Mouse (Mus musculus) megakaryocyte progenitor cell, adult 5-6 weeks (primary cell): ENCODE measurements at regions not wholly inside any gene's neighbourhood (a gene's known extent, or its start where the extent isn't known, plus 50 kb on each side); places are given as distances from the start of the nearest gene placed in this dataset.

Source experiments
- ATAC-seq: replicated peaks from 2 replicates; pipeline ENCODE4 v1.8.0; 2016; ENCODE audit warnings: mild to moderate bottlenecking, moderate TSS enrichment, inconsistent platforms; ENCODE audit not compliant: poor library complexity

- no peak for ATAC-seq
These were observed 92.4 kb upstream of the Hnrnpk start for GRCm38 (mm10) chr13:58495390-58496073.

DNA sequence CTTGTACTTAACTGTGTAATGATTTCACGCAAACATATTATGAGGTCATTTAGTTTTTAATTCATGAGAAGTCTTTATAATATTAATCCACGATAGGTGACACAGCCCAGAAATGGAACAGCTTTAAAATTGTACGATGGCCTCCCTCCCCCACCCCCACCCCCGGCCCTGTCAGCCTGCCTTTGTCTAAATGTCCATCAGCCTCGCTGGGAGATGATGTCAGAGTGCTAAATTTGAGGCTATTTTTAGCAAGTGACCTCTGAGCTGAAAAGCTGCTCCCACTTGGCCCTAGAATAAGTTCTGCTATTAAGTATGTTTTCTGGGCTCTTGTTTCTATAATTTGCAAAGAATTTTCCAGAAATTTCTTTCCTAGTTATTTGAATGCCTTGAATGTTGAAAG lies 91.6 kb upstream of the Hnrnpk start:
- ATAC-seq, result no peak

DNA sequence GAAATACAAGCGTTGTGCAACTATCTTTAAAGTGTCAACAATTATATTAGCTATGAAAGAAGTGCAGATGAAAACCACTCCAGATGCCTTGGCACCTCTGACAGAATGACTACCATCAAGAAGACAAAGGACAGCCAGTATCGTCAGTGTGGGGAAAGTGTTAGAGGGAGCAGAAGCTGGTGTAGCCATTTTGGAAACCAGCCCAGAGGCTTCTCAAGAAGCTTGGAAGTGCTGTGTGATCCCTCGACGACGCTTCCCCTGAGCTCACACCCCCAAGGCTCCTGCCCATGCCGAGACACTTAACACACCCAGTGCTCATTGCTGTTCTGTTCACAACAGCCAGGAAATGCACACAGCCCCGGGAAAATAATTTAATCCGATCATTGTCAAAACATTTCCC lies 87.7 kb upstream of the Hnrnpk start:
- no peak for ATAC-seq

- no peak for ATAC-seq
These were observed 81.9 kb upstream of the Hnrnpk start for GRCm38 (mm10) chr13:58485011-58485410.

GRCm38 (mm10) chr13:58482701-58483100 lies 79.6 kb upstream of the Hnrnpk start:
- ATAC-seq, result no peak

GRCm38 (mm10) chr13:58480928-58481598 lies 77.9 kb upstream of the Hnrnpk start:
- peak; percentile 76 for ATAC-seq

DNA sequence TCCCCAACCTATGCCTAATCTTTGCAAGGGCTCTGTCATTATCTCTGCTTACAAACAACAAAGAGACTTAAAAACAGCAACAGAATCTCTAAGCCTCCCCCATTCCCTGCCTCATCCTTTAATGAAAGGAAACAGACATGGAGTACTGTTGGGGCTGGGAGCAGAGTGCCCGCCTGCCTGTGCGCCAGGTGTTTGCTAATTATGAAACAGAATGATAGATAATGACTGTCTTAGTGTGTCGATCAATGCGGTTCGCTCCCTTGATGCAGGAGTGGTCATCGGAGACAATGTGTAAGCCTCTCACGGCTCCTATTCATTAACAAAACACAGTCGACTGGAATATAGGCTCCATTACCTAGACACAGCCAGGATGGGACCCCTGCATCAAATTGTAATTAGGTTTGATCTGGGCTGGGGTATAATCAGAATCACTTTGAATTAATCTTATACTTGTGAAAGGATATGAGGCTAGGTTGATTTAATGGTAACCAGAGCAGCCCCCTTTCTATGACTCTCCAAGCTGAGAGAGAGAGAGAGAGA lies 77.3 kb upstream of the Hnrnpk start:
- no peak for ATAC-seq

- ATAC-seq, result no peak
These were observed 75.3 kb upstream of the Hnrnpk start for GRCm38 (mm10) chr13:58478438-58478837.

- ATAC-seq, result no peak
These were observed 74.1 kb upstream of the Hnrnpk start for GRCm38 (mm10) chr13:58477253-58477652.

DNA sequence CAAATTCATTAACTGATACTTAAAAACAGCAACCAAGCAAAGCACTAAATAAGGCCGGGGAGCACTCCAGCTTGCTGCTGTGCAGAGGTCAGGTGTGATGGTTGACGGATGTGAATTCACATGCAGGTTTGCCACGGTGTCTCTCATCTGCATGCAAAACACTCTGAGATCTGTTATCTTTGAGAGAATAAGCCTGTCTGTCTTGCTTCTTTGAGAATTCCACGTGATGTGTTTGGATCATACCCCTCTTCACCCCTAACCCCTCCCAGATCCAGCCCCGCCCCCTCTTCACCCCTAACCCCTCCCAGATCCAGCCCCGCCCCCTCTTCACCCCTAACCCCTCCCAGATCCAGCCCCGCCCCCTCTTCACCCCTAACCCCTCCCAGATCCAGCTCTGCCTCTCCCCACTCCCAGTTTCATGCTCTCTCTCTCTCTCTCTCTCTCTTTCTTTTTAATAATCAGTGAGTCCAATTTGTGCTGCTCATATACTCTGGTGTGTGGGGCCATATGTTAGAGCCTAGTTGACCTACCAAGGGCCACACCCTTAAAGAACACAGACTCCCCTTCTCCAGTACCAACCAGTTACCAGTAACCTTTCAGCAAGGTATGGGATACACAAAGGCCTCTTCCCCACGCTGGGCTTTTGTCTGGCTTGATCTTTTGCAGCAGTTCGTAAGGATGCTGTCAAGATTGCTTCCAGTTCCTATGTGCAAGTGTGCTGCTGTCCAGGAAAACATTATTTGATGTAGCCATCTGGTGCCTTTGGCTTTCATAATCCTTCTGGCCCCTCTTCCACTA lies 73.1 kb upstream of the Hnrnpk start:
- ATAC-seq, result no peak

- ATAC-seq, result peak; percentile 74
These were observed 72.4 kb upstream of the Hnrnpk start for GRCm38 (mm10) chr13:58475495-58475894.

DNA sequence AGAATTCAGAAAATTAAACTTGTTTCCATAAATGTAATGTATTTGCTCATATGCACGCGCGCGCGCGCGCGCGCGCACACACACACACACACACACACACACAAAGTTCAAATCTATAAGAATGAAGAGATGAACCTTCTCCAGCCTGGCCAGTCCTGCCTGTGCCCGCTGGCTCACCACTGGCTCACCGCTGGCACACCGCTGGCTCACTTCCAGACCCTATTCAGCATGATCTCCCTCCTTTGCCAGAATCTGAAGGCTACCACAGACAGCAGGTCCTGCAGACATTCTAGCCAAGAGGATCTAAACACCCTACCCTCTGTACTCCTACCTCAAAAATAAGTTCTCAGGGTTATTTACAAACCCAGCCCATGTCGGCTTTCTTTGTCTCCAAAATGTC lies 69.3 kb upstream of the Hnrnpk start:
- ATAC-seq, result no peak

DNA sequence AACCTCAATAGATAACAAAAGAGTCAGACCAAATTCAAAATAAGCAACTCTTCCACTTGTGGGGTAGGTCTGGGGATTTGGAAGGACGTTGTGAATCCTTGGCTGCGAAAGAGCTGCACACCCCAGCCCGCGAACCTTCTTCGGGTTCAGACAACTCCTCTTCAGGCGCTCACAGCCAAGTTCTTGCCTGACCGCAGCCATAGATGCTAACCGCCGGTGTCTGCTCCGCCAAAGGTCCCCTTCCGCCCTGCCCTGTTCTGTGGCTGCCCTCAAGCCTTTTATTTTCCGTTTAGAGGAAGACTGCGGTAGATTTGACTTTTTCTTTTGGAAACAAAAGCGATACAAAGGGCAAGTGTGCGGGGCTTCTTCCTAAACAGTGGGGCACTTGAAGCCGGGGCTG lies 68.6 kb upstream of the Hnrnpk start:
- peak; percentile 86 for ATAC-seq

GRCm38 (mm10) chr13:58469731-58470130 lies 66.6 kb upstream of the Hnrnpk start:
- ATAC-seq, result no peak

GRCm38 (mm10) chr13:58467097-58467642 lies 64.0 kb upstream of the Hnrnpk start:
- no peak for ATAC-seq

DNA sequence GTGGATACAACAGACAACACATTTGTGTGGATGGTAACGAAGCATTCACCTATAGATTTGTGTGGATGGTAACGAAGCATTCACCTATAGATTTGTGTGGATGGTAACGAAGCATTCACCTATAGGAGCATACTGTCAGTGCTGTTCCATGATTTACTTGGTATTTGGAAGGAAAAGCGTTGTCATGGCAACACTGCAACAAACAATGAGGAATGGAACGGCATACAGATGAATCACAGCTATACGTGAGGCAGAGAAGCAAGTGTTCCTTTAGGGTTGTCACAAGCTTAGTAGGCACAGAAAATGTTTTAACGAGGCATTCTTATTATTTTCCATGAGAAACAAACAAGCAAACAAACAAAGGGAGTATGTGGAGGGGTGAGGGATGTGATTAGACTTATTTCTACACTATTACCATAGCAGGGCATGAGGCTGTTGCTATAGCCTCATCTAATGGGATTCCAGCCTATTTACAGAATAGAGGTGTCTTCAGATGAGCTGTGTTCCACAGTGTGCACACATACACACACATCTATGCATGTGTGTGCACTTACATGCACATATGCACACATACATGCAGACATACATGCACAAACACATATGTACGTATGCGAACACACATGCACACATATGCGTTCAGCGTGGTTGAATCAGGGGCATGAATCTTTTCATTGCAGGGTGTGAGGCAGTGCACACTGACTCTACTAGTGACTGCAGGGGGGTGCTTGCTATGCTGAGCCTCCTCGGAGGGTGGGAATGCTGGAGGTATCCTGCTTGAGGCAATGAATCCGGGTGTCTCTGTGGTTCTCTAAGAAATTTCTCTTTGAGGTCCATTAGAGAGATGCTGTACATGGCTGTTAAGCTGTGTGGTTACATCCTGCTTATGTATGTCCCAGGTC lies 62.3 kb upstream of the Hnrnpk start:
- no peak for ATAC-seq
